Comparison of ENCODE assay signal across 17 mouse cellular contexts in genomic region chr9:68947707-68948106, GRCm38 (mm10).
DNase-seq lines count a peak whose midpoint lies in the region; ATAC-seq and TF ChIP-seq lines count a peak whose summit lies in the region.
"Had no signal": no experiment of that assay in that cellular context is flagged by ENCODE, and none has a peak within 500 bp of the region (broad histone marks: within the 10 kb centered on the region; RNA-seq: fewer than 3 reads in every experiment).

No protein-coding gene starts in this region.

- TF ChIP-seq CTCF in kidney, postnatal 0 days (IDR thresholded peaks at IDR 0.05; ENCODE audit: low read depth): no peak

- no peaks in the 10 kb centered on the region for H3K36me3 ChIP-seq in kidney, postnatal 0 days (ENCODE audit: insufficient read depth, low read length)
- no peaks in the 10 kb centered on the region for H3K36me3 ChIP-seq in forebrain, embryonic 11.5 days (ENCODE audit: control insufficient read depth, insufficient read depth, low read length)
- H3K36me3 ChIP-seq: liver, embryonic 12.5 days; midbrain, embryonic 13.5 days had no signal

- H3K4me3 ChIP-seq in kidney, postnatal 0 days (replicated peaks; ENCODE audit: low read depth, low read length): no peak overlapping the region
- H3K4me3 ChIP-seq in forebrain, embryonic 11.5 days (ENCODE audit: low read depth, low read length): no peak overlapping the region
- H3K4me3 ChIP-seq: heart, adult 2 months; liver, embryonic 12.5 days; midbrain, embryonic 13.5 days had no signal

- no peak overlapping the region for H3K4me2 ChIP-seq in kidney, postnatal 0 days (ENCODE audit: low read length)
- H3K4me2 ChIP-seq in forebrain, embryonic 11.5 days (ENCODE audit: low read depth, low read length, severe bottlenecking): no peak overlapping the region
- H3K4me2 ChIP-seq: liver, embryonic 12.5 days; lung, embryonic 14.5 days; midbrain, embryonic 13.5 days had no signal

- no peaks in the 10 kb centered on the region for H3K9me3 ChIP-seq in kidney, postnatal 0 days (replicated peaks; ENCODE audit: low read length)
- H3K9me3 ChIP-seq in forebrain, embryonic 11.5 days (ENCODE audit: control insufficient read depth, low read length): no peaks in the 10 kb centered on the region
- H3K9me3 ChIP-seq: liver, embryonic 12.5 days; midbrain, embryonic 13.5 days had no signal

- no peaks in the 10 kb centered on the region for H3K4me1 ChIP-seq in kidney, postnatal 0 days (replicated peaks; ENCODE audit: insufficient read depth, low read length)
- H3K4me1 ChIP-seq in forebrain, embryonic 11.5 days (replicated peaks; ENCODE audit: control insufficient read depth, insufficient read depth, low read length): peaks cover 4% of the 10 kb centered on the region; the same call in 1 of the 2 replicates
- H3K4me1 ChIP-seq: liver, embryonic 12.5 days had no signal

- ATAC-seq in kidney, postnatal 0 days (replicated peaks; ENCODE audit: low FRiP score, low read depth): no peak
- no peak for ATAC-seq in forebrain, embryonic 11.5 days (replicated peaks; ENCODE audit: low FRiP score)
- ATAC-seq: liver, embryonic 12.5 days; midbrain, embryonic 13.5 days had no signal

- no peak overlapping the region for H3K9ac ChIP-seq in kidney, postnatal 0 days (ENCODE audit: low read depth, low read length)
- H3K9ac ChIP-seq in forebrain, embryonic 11.5 days (ENCODE audit: low read length): no peak overlapping the region
- H3K9ac ChIP-seq: liver, embryonic 12.5 days; lung, embryonic 14.5 days; midbrain, embryonic 13.5 days had no signal

- H3K27me3 ChIP-seq in kidney, postnatal 0 days (ENCODE audit: insufficient read depth, low read length): no peaks in the 10 kb centered on the region
- H3K27me3 ChIP-seq in forebrain, embryonic 11.5 days (ENCODE audit: control insufficient read depth, insufficient read depth, low read length): peaks cover 7% of the 10 kb centered on the region; the same call in 1 of the 2 replicates
- H3K27me3 ChIP-seq: liver, embryonic 12.5 days; midbrain, embryonic 13.5 days had no signal

- 19% methylated on average over 6 of the region's 6 CpGs for WGBS in kidney, postnatal 0 days
- 20% methylated on average over 6 of the region's 6 CpGs for WGBS in forebrain, embryonic 11.5 days

- peak; percentile 62 for DNase-seq in kidney, postnatal 0 days (ENCODE audit: low spot score)
- no peak for DNase-seq in kidney, postnatal 25 days
- peak; percentile 67 for DNase-seq in embryo, embryonic 9.5 days (ENCODE audit: extremely low spot score)
- DNase-seq in hindlimb bud, embryonic 11.5 days (ENCODE audit: extremely low spot score, low read depth, low spot score): peak; percentile 58
- DNase-seq in retina, embryonic 14.5 days (ENCODE audit: low spot score): peak; percentile 66
- DNase-seq in thymus, adult 18-20 months: no peak
- DNase-seq in thymus, postnatal 10 days (ENCODE audit: low spot score in 2 of 2): no peak
- DNase-seq in forebrain, embryonic 11.5 days (ENCODE audit: low spot score): no peak
- DNase-seq: adrenal gland, postnatal 25 days; cerebellum, adult 18-20 months; cerebellum, postnatal 36 days; gastrocnemius, postnatal 14 days; heart, adult 2 months; kidney, postnatal 14 days; lung, embryonic 14.5 days had no signal

- H3K27ac ChIP-seq in kidney, postnatal 0 days: no peak overlapping the region
- no peak overlapping the region for H3K27ac ChIP-seq in forebrain, embryonic 11.5 days (ENCODE audit: low read depth, low read length)
- H3K27ac ChIP-seq: heart, adult 2 months; liver, embryonic 12.5 days; midbrain, embryonic 13.5 days had no signal

Comparison
In these comparisons a context has a peak if more than half of its experiments do, and no peak if none do; other contexts are left out.
1. DNase-seq: peak in kidney, postnatal 0 days (single experiment), embryo, embryonic 9.5 days (single experiment), hindlimb bud, embryonic 11.5 days (single experiment) and retina, embryonic 14.5 days (single experiment); none in kidney, postnatal 25 days (0 of 2), thymus, adult 18-20 months (0 of 2), thymus, postnatal 10 days (0 of 2) and forebrain, embryonic 11.5 days (single experiment).